Mouse (Mus musculus): ENCODE results near the gene Mrgprf. TPM values are rescaled to one million over a fixed set of nuclear protein-coding genes. Genes with fewer than 3 reads are reported as not detected.

Gene Mrgprf
- polyA plus RNA-seq, 1 experiment, result 4.7 TPM

DNA sequence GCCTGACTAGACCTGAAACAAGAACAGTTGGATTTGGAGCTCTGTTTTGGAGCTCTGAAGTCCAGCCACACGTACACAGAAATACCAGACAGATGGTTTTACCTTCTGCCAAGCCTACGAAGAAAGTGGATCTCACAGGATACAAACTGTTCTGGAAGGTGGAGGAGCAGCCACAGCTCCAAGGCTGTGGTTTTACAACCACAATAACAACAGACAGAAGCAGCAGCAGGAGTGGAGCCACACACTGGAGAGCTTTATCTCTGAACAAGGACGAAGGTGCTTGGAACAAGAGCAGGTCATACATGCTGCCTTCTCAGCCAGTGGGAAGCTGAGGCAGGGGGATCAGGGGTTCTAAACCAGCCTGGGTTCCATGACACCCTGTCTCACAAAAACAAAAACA is 18.9 kb downstream of the Mrgprf start:
- DNase-seq (ENCODE audit: low read depth), result peak; percentile 9

DNA sequence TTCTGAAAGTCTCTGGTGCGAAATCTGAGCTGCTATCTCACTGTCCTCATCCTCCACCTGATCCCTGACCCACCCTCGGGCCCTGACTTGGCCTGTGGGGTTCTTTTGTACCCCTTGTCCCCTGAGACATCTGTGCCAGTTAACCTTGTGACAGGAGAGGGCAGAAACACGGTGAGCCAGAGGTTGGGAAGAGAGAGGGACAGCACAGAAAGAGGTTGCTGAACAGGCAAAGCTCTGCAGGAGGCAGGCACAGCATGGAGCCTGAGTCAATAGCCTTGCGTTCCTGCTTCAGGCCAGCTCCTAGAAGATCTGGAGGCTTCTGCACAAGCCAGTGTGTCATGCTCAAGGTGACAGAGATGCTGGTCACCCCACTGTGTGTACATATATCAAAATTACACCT is 23.0 kb downstream of the Mrgprf start:
- TF ChIP-seq CTCF (IDR thresholded peaks at IDR 0.05; ENCODE audit: borderline replicate concordance, extremely low read depth, insufficient read depth, insufficient read length) (no peak), POLR2A (IDR thresholded peaks at IDR 0.05; ENCODE audit: borderline replicate concordance, extremely low read depth, insufficient read depth, insufficient read length, poor library complexity, severe bottlenecking) (no peak)
- no peak for DNase-seq (ENCODE audit: low read depth)

More for the DNA sequence above, 18.9 kb downstream of the Mrgprf start:
- TF ChIP-seq CTCF (IDR thresholded peaks at IDR 0.05; ENCODE audit: borderline replicate concordance, extremely low read depth, insufficient read depth, insufficient read length) (no peak), POLR2A (IDR thresholded peaks at IDR 0.05; ENCODE audit: borderline replicate concordance, extremely low read depth, insufficient read depth, insufficient read length, poor library complexity, severe bottlenecking) (no peak)

DNA sequence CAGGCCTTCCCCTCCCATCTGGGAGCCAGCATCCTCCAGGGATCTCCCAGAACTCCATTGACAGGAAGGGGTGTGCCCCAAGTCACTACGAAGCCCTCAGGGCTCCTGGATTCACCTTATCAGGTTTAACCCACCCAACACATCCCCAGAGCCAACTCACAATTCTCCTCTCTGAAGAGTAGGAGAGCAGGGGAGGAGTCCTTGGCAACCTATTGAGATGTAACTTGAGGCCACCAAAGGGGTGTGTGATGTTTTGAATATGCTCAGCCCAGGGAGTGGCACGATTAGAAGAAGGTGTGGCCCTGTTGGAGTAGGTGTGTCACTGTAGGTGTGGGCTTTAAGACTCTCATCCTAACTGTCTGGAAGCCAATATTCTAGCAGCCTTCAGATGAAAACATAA is 25.1 kb downstream of the Mrgprf start:
- no peak for DNase-seq (ENCODE audit: low read depth)
- no peak for TF ChIP-seq CTCF (IDR thresholded peaks at IDR 0.05; ENCODE audit: borderline replicate concordance, extremely low read depth, insufficient read depth, insufficient read length)
- TF ChIP-seq POLR2A (IDR thresholded peaks at IDR 0.05; ENCODE audit: borderline replicate concordance, extremely low read depth, insufficient read depth, insufficient read length, poor library complexity, severe bottlenecking), result no peak

DNA sequence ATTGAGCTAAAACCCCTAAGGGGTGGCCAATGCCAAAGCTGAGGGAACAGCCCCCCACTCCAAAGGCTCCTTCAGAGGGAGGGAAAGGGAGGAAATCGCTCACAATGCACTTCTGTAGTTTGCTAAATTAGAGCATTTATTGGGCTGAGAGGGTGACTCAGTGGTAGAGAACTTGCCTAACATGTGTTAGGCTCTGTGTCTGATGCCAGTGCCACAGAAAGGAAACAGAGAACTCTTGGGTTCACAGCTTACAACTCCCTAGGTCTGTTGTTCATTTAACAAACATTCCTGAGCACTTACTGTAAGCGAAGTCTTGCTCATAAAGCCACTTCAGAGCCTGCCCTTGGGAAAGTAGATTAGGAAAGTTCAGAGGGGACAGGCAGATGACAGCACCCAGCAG is 29.4 kb downstream of the Mrgprf start:
- no peak for DNase-seq (ENCODE audit: low read depth)
- no peak for TF ChIP-seq POLR2A (IDR thresholded peaks at IDR 0.05; ENCODE audit: borderline replicate concordance, extremely low read depth, insufficient read depth, insufficient read length, poor library complexity, severe bottlenecking)
- no peak for TF ChIP-seq CTCF (IDR thresholded peaks at IDR 0.05; ENCODE audit: borderline replicate concordance, extremely low read depth, insufficient read depth, insufficient read length)

DNA sequence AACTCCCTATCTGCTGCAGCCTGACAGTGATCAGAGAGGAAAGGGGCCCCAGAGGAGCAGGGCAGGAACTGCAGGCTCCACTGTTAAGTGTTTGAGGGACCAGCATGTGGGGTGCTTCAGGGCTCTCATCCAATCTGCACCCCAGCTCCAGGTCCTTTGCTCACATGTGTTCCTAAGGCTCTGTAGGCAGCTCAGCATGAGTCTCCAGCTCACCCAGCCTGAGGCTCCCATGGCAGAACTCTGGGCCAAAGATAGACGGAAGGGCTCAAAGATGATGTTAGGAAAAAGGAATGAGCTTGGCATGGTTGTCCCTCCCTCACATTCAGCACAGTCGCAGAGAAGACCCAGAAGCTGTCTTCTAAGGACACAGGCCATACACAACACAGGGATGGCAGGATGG is 30.0 kb downstream of the Mrgprf start:
- DNase-seq (ENCODE audit: low read depth), result no peak
- TF ChIP-seq CTCF (IDR thresholded peaks at IDR 0.05; ENCODE audit: borderline replicate concordance, extremely low read depth, insufficient read depth, insufficient read length), result peak; percentile 16; the same call in 1 of the 2 replicates
- TF ChIP-seq POLR2A (IDR thresholded peaks at IDR 0.05; ENCODE audit: borderline replicate concordance, extremely low read depth, insufficient read depth, insufficient read length, poor library complexity, severe bottlenecking), result no peak

DNA sequence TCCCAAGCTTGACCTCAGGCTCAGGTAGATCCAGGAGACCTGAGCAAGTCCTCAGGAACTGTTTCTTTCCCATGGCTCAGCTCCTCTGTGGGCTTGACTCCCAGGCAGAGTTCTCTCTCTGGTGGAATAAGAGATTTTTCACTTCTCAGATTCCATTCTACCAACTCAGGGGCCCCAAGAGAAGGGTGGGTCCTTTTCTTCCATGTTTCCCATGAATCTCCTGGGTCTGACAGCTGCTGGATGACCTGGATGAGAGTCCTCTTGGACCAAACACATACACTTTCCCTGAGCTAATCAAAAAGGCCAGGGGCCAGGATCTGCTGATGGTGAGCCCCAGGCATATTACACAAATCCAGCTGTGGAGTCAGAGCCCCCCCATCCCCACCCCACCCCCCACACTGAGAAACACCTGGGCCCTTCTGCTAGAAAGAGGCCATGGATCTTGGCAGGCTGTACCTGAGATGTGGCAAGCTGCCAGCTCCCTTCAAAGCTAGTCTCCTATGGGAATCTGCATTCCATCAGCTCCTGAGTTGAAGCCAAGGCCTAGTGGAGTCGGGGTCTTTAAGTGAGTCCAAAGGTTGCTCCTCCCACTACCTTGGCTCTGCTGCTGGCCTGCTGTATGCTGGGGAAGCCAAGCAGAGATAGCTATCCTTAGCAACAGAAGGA is 31.9 kb downstream of the Mrgprf start:
- DNase-seq (ENCODE audit: low read depth), result peak; percentile 46
- TF ChIP-seq CTCF (IDR thresholded peaks at IDR 0.05; ENCODE audit: borderline replicate concordance, extremely low read depth, insufficient read depth, insufficient read length) (no peak), POLR2A (IDR thresholded peaks at IDR 0.05; ENCODE audit: borderline replicate concordance, extremely low read depth, insufficient read depth, insufficient read length, poor library complexity, severe bottlenecking) (no peak)

DNA sequence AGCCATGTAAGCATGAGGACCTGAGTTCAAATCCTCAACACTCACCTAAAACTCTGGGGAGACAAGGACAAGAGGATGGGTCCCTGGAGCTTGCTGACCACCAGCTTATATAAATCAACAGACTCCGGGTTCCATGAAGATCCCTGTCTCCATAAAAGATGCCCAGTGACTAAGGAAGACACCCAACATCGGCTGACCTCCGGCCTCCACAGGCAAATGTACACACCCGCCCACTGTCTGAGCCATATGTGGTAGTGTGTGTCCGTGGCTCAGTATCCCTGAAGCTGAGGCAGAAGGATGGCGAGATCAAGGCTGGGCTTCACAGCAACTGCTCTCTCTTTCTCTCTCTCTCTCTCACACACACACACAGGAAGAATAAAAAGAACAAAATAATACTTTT is 33.3 kb downstream of the Mrgprf start:
- TF ChIP-seq POLR2A (IDR thresholded peaks at IDR 0.05; ENCODE audit: borderline replicate concordance, extremely low read depth, insufficient read depth, insufficient read length, poor library complexity, severe bottlenecking) (no peak), CTCF (IDR thresholded peaks at IDR 0.05; ENCODE audit: borderline replicate concordance, extremely low read depth, insufficient read depth, insufficient read length) (no peak)
- no peak for DNase-seq (ENCODE audit: low read depth)

DNA sequence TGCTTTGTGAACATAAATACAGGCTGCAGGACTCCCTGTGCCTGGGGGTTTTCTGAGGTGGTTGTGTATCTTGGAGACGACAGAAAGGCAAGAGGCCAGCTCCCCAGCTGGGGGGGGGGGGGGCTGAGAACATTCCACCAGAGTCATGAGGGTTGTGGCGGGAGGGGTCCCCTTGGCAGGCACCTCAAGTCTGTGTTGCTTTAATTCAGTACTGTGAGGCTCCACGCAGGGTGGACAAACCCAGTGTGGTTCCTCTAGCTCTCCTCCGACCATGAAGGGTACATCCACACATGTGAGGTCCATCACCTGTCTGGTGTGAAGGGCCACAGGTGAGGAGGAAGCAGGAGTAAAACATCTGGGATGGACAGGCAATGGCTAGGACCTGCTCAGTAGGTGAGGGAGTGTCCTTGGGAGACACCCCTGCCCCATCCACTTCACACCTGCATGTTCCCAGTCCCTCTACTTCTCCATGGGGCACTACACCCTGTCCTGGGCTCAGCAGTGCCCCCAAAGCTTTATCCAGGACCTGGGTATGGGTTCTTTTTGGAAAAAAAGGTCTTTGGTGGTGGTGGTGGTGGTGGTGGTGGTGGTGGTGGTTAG is 33.9 kb downstream of the Mrgprf start:
- peak; percentile 23 for DNase-seq (ENCODE audit: low read depth)
- TF ChIP-seq CTCF (IDR thresholded peaks at IDR 0.05; ENCODE audit: borderline replicate concordance, extremely low read depth, insufficient read depth, insufficient read length) (no peak), POLR2A (IDR thresholded peaks at IDR 0.05; ENCODE audit: borderline replicate concordance, extremely low read depth, insufficient read depth, insufficient read length, poor library complexity, severe bottlenecking) (no peak)

DNA sequence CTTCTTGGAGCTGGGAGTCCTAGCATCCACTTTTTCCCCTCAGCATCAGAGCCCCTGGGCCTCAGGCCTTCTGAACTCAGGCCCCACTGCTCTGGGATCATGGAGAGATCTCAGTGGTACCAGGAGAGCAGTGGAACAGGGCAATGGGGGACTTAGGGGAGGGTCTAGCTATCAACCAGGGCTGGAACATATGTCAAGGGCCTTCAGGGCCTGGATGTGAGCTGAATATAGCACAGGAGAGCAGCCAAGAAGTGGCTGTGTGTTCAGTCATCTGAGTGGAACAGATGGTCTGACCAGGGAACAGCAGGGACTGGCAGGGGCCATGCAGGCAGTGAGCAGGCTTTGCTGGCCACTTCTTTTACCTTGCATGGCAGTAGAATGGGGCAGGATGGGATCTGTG is 34.6 kb downstream of the Mrgprf start:
- peak; percentile 70 for DNase-seq (ENCODE audit: low read depth)
- TF ChIP-seq CTCF (IDR thresholded peaks at IDR 0.05; ENCODE audit: borderline replicate concordance, extremely low read depth, insufficient read depth, insufficient read length) (no peak), POLR2A (IDR thresholded peaks at IDR 0.05; ENCODE audit: borderline replicate concordance, extremely low read depth, insufficient read depth, insufficient read length, poor library complexity, severe bottlenecking) (no peak)

DNA sequence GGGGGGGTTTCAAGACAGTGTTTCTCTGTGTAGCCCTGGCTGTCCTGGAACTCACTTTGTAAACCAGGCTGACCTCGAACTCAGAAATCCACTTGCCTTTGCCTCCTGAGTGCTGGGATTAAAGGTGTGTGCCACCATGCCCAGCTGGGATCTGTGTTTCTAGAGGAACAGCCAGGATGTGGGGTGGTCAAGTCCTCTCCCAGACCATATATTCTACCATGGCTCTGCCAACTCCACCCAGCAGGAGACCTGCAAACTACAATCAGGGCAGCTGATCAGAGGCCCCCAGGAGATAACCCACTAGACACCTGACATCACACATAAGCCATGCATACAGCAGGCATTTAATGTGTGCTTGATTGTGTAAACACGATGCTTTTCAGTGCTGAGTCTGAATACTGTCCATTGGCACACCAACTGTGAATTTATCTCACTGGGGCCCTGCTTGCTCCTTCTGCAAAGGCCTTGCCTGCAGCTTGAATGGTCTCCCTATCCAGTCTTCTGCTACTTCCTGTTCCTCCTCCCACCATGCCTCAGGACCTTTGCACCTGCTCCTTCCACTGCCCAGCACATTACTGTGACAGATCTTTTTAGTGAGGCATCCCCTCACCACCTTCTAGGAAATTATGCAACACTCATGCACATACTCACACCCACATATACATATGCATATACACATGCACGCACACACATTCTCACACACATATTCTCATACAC is 35.1 kb downstream of the Mrgprf start:
- no peak for DNase-seq (ENCODE audit: low read depth)
- TF ChIP-seq POLR2A (IDR thresholded peaks at IDR 0.05; ENCODE audit: borderline replicate concordance, extremely low read depth, insufficient read depth, insufficient read length, poor library complexity, severe bottlenecking) (no peak), CTCF (IDR thresholded peaks at IDR 0.05; ENCODE audit: borderline replicate concordance, extremely low read depth, insufficient read depth, insufficient read length) (no peak)

DNA sequence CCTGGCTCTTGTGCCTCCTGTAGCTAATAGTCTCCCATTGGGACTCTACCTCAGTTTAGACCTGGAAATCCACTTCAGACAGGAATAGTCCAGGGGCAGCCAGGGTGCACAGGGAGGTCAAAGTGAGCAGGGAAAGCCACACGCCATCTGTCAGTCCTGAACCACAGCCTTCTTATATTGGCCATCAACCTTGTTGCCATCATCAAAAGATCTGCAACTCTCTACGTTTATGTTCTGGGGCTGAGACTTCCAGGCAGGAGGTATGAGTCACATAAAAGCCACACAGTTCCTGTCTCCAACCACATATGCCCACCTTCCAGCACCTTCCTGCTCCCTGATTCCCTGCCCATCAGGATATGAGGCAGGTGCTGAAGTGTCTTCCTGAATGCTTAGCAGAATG is 37.3 kb downstream of the Mrgprf start:
- TF ChIP-seq CTCF (IDR thresholded peaks at IDR 0.05; ENCODE audit: borderline replicate concordance, extremely low read depth, insufficient read depth, insufficient read length), result no peak
- no peak for TF ChIP-seq POLR2A (IDR thresholded peaks at IDR 0.05; ENCODE audit: borderline replicate concordance, extremely low read depth, insufficient read depth, insufficient read length, poor library complexity, severe bottlenecking)

More for the DNA sequence above, 37.3 kb downstream of the Mrgprf start:
- DNase-seq (ENCODE audit: low read depth), result no peak

Data from brain, embryonic 14.5 days (tissue).